Mouse (Mus musculus) limb, embryonic 10.5 days (tissue): ENCODE measurements around the gene Rdm1. TPM values are rescaled to one million over a fixed set of nuclear protein-coding genes. Genes with fewer than 3 reads are reported as not detected.

ENCODE experiments used
- DNase-seq: peaks from one replicate; pipeline ENCODE4 v3.0.0-alpha.2; 2017; ENCODE audit warnings: low spot score
- H3K27ac ChIP-seq: fragments of 300-500 bp; sonication (generic); 2 replicates; pipeline ENCODE4 v1.5.1; 2016; ENCODE audit warnings: mild to moderate bottlenecking
- H3K27me3 ChIP-seq: fragments of 300-500 bp; sonication (generic); 2 replicates; pipeline ENCODE4 v1.6.1; 2016; ENCODE audit warnings: low read depth, mild to moderate bottlenecking; ENCODE audit not compliant: poor library complexity, severe bottlenecking
- H3K36me3 ChIP-seq: fragments of 300-500 bp; sonication (generic); 2 replicates; pipeline ENCODE4 v1.6.1; 2016; ENCODE audit warnings: mild to moderate bottlenecking, moderate library complexity
- H3K4me1 ChIP-seq: fragments of 300-500 bp; sonication (generic); 2 replicates; pipeline ENCODE4 v1.6.1; 2016
- H3K4me3 ChIP-seq: fragments of 300-500 bp; sonication (generic); 2 replicates; pipeline ENCODE4 v1.5.1; 2016; ENCODE audit warnings: mild to moderate bottlenecking, moderate library complexity
- H3K9me3 ChIP-seq: fragments of 300-500 bp; sonication (generic); replicated peaks from 2 replicates; pipeline ENCODE4 v1.6.1; 2016; ENCODE audit warnings: mild to moderate bottlenecking
- WGBS: fragments of 180-500 bp; shearing (Covaris S2); methylation state at CpG from one replicate; pipeline ENCODE4 v1.1.7; 2016; 5-methylcytosine and 5-hydroxymethylcytosine counted together
- polyA plus RNA-seq: library from polyadenylated mRNA; unstranded; fragments of >200 nt; fragmentation: Nextera tagmentation; extraction: Ambion mirVana; gene quantifications from 2 replicates; pipeline ENCODE4 v1.2.1, GENCODE M21; 2016

Gene Rdm1
- polyA plus RNA-seq, 1 experiment from 2014 or later, result 22.3 TPM

DNA sequence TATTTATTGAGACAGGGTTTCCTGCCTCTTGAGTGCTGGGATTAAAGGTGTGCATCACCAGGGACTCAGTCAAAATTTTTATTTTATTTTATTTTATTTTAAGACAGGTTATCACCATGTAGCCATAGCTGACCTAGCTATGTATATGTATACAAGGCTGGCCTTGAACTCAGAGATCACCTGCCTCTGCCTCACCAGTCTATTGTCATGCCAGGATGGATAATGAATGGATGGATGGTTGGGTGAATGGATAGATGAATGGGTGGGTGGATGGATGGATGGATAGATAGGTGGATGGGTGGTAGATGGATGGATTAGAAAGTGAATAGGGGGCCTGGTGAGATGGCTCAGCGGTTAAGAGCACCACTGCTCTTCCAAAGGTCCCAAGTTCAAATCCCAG lies 55.0 kb downstream of the Rdm1 start:
- Histone ChIP-seq H3K9me3 (no peaks in the 10 kb centered on the region), H3K27me3 (no peaks in the 10 kb centered on the region), H3K4me1 (peaks cover 14% of the 10 kb centered on the region), H3K36me3 (no peaks in the 10 kb centered on the region), H3K4me3 (no peak overlapping the region), H3K27ac (no peak overlapping the region)
- WGBS, result 97% methylated on average over 1 of the region's 1 CpGs
- DNase-seq, result no peak

DNA sequence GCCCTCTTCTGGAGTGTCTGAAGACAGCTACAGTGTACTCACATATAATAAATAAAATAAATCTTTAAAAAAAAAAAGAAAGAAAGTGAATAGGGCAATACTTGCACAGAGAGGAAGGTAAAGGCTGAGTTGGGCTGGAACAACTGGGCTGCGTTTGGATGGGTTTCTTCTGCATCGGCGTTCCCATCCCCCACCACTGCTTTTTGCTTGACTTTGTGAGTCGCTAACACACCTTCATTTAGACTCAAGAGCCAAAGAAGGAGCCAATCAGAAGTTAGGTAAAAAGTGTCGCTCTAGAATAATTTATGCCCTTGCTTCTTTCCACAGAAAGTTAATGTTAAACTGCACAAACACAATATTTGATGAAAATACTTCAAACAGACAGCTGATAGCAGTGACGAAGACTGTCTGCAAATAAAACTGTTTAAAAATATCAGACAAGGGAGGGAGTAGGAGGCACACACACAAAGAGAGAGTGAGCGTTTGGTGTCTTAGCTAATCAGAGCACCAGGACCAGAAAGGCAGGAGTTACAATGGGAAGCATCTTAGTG lies 55.5 kb downstream of the Rdm1 start:
- Histone ChIP-seq H3K4me1 (peaks cover 14% of the 10 kb centered on the region), H3K9me3 (no peaks in the 10 kb centered on the region), H3K4me3 (no peak overlapping the region), H3K36me3 (no peaks in the 10 kb centered on the region), H3K27me3 (no peaks in the 10 kb centered on the region), H3K27ac (no peak overlapping the region)
- WGBS, result 77% methylated on average over 7 of the region's 7 CpGs
- DNase-seq, result no peak

Other genes with a start within 250 kb of the Rdm1 start
- gene Aarsd1, start 209.6 kb upstream of the Rdm1 start, polyA plus RNA-seq, result 106 and 111 TPM in 2 replicates
- 9.9 and 15.0 TPM in 2 replicates for gene Gm27029, start 202.4 kb upstream of the Rdm1 start, polyA plus RNA-seq
- gene Rundc1, start 202.1 kb upstream of the Rdm1 start, polyA plus RNA-seq, result 16.8 and 19.6 TPM in 2 replicates
- gene Ptges3l, start 201.9 kb upstream of the Rdm1 start, polyA plus RNA-seq, result 4.0 and 4.7 TPM in 2 replicates
- 448 and 536 TPM in 2 replicates for gene Rpl27, start 184.9 kb upstream of the Rdm1 start, polyA plus RNA-seq
- 2.3 and 3.1 TPM in 2 replicates for gene Ifi35, start 178.8 kb upstream of the Rdm1 start, polyA plus RNA-seq
- gene Rnd2, start 162.2 kb upstream of the Rdm1 start, polyA plus RNA-seq, result 5.0 and 6.3 TPM in 2 replicates
- gene Vat1, start 161.0 kb upstream of the Rdm1 start, polyA plus RNA-seq, result 14.6 and 17.2 TPM in 2 replicates
- gene Brca1, start 75.2 kb upstream of the Rdm1 start, polyA plus RNA-seq, result 22.2 and 22.6 TPM in 2 replicates
- 51.7 and 73.2 TPM in 2 replicates for gene Nbr1, start 75.0 kb upstream of the Rdm1 start, polyA plus RNA-seq
- gene Tmem106a, start 45.0 kb upstream of the Rdm1 start, polyA plus RNA-seq, result 1.1 and 1.8 TPM in 2 replicates
- gene Gm11634, start 27.9 kb upstream of the Rdm1 start, polyA plus RNA-seq, result not detected in 2 replicates
- 1.9 and 2.4 TPM in 2 replicates for gene Arl4d, start 38.3 kb downstream of the Rdm1 start, polyA plus RNA-seq
- 51.7 and 60.5 TPM in 2 replicates for gene Dhx8, start 105.7 kb downstream of the Rdm1 start, polyA plus RNA-seq
- gene Etv4, start 158.2 kb downstream of the Rdm1 start, polyA plus RNA-seq, result 37.8 and 48.3 TPM in 2 replicates